Mouse (Mus musculus) regulatory T cell (primary cell): ENCODE data around the gene L3mbtl3.

Experiments used
- in situ Hi-C: fragments of 300-600 bp; cut with MboI, MseI; formaldehyde crosslinking; loops from one replicate; pipeline ENCODE4 v1.15.1; 2025; ENCODE audit warnings: high pct_unique_total_duplicates

L3mbtl3 gene

GRCm38 (mm10) chr10:26337896-26338503 is 37.8 kb downstream of the L3mbtl3 start:
- in situ Hi-C loops: no loop called here

DNA sequence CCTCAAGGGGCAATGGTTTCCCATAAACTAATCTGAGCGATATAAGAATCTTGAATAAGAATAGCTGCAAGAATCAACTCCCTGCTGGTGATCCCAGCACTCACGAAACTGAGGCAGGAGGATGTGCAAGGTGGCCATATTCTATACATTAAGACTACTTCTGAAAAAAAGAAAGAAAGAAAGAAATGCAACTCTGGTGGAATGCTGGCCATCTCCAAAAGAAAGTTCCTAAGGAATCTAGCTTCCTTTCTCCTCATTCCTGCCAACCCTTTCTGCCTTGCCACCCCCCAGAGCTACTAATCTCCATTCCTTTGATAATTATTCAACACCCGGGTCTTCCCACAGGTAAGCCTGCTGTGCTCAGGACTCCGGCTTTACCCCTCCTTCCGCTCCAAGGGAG is 41.8 kb downstream of the L3mbtl3 start:
- in situ Hi-C loops: no loop called here

DNA sequence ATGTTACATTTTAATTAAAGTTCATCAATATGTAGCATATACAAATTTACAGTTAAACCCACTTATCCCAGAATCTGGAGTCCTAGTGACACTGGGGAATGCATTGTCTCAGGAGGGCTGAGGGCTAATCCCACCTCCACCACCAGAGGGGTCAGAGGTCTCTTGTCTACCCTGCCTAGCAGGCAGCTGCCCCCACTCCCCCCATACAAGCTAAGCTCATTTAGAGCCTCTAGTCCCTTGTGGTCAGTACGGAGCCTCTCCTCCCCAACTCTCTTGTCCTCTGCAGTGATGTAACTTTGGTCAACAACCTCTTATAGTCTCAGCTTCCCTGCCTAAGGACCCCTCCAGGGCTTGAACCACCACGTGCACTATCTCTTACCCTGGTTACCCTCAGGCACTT is 43.0 kb downstream of the L3mbtl3 start:
- in situ Hi-C loops: no loop called here

GRCm38 (mm10) chr10:26328843-26329242 is 46.9 kb downstream of the L3mbtl3 start:
- in situ Hi-C loops: no loop called here

DNA sequence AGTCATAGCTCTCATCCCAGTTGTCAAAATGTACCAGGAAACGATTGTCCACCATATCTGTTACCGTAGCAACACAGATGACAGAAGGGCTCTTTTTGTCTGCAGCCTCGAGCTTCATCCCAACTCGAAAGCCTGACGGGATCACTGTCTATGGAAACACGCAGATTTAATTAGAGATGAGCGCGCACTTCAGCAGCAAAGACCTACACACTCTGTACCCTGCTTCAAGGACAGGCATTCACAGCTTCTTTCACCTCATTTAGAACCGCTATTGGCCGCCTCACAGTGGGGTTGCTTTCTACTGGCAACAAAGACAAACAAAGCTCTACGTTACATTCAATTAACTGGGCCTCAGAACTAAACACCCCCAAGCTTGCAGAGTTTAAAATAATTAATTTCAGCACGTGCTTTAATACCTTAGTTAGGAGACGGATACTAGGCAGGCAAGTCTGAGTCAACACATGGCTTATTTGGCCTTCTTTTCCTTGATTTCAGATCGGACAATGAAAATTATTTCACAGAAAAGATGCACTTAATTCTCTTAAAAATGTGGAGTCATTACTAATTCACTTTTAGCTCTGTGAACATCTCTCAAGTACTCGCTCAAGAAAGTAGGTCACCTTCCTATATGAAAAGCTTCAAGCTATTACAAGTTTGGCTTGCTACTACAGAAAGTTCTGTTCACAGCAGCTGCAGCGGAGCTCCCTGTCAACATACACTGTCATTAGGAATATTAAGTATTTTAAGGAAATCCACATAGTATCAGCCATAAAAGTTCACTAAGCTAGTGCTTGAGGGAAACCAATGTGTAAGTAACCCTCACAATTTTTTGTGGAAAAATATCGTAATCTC is 47.9 kb downstream of the L3mbtl3 start:
- in situ Hi-C loops: no loop called here

GRCm38 (mm10) chr10:26327291-26327690 is 48.5 kb downstream of the L3mbtl3 start:
- in situ Hi-C loops: no loop called here

DNA sequence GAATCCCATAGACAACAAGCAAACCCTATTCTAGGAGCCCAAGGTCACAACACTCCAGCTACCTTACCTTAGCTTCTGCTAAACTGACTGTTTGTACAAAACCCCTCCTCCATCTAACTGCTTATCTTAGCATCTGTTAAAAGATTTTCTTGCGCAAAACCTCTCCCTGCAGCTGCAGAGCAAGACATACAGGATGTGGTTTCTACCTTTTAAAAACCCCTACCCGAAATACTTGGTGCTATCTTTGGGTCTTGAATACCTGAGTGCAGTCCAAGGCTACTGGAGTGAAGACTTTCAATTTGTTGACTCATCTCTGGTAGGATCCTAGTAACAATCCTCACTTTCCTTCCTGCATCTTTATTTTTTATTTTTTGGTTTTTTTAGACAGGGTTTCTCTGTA is 50.5 kb downstream of the L3mbtl3 start:
- in situ Hi-C loops: no loop called here

DNA sequence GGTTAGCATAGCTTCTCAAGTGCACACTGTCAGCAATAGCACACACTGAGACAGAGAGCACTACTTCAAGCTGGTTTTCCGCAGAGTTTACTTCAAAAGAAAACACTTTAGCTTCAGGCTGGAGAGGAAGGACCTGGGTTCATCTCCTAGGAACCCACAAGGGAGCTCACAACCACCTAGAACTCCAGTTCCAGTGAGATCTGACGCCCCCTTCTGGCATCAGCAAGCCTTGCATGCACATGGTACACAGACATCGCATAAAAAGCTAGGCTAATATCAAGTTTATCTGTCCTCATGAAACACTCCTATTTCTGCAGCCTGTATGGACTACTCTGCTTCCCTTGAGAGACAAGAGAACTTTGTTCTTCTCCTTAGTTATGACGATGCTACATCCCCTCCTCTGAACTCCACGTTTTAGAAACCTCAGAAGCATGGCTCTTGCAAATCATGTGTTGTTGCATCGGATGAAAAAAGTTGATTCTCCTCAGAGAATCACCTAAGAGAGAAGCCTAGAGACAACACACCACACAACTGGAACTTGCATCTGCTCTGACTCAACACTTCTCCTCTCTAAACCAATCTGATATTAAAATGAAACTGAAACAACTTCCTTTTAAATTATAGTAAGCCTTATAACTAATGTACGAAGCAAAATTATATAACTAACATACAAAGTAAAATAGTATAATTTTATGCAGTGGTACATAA is 53.3 kb downstream of the L3mbtl3 start:
- in situ Hi-C loops: loop anchor here (5.0 kb wide), 1 partner anchor 35 kb away; no protein-coding TSS in a partner anchor

DNA sequence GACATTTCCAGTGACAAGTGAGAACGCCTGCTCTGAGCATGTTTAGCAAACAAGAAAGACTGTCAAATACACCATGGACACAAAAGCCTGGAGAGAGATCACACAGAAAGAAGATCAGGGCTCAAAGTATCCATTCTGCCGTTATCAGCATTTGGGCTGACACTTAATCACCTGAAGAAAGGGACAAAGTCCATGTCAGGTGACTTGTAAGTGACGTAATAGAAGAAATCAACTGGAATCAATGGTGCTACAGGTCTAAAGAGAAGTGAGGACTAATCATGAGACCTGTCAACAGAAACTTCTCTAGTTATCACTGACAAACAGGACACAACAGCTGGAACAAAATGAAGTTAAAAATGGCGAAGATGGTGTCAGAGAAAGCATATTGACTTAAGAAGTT is 55.1 kb downstream of the L3mbtl3 start:
- in situ Hi-C loops: loop anchor here (5.0 kb wide), 1 partner anchor 37 kb away; no protein-coding TSS in a partner anchor

DNA sequence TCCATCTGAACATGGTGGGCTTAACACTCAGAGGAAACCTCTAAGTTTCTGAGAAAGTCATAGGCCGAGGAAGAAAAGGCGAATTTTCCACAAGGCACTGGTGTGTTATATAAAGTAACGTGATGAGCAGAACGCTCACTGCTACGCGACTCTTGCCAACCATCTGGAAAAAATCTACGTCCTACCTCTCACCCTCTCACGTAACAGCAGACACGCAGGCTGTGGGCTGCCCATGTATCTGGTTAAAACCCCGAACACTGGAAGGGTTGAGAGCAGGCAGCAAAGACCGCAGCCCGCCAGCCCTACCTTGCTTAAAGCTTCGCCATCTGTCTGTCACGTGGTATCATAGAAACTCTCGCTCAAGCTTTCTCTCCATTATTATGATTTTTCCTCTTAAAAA is 61.4 kb downstream of the L3mbtl3 start:
- in situ Hi-C loops: no loop called here

GRCm38 (mm10) chr10:26303485-26303884 is 72.3 kb downstream of the L3mbtl3 start:
- in situ Hi-C loops: no loop called here

DNA sequence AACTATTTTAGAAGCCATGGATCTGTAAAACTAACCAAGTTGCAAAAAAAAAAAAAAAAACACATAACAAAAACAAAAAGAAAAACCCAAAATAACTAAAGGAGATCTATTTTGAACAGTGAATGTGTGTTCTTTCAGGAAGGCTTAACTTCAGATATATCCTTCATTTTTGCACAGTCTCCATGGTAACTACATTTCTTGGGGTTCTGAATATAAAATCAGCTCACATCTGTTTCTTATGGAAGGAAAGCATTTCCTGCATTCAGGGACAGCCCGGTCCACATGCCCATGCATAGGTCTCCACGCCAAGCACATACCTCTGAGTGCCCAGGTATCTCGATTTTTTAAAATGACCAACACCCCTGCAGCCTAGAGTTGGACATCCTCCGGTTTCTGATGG is 73.4 kb downstream of the L3mbtl3 start:
- in situ Hi-C loops: no loop called here

DNA sequence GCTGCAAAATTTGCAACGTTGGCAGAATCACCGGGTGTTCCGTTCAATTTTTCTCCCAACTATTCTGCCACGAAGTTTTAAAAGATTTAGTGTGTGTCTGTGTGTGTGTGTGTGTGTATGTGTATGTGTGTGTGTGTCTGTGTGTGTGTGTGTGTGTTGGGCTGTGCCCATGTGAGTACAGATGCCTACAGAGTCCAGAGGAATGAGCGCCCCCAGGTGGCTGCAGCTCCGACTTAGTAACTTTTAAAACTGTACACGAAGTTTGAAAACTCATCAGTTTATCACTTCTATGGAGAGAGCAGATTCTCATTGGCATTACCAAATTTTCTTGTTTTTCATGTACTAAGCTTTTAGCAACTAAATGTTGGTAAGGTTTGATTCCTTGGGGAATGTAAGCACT is 78.1 kb downstream of the L3mbtl3 start:
- in situ Hi-C loops: no loop called here

DNA sequence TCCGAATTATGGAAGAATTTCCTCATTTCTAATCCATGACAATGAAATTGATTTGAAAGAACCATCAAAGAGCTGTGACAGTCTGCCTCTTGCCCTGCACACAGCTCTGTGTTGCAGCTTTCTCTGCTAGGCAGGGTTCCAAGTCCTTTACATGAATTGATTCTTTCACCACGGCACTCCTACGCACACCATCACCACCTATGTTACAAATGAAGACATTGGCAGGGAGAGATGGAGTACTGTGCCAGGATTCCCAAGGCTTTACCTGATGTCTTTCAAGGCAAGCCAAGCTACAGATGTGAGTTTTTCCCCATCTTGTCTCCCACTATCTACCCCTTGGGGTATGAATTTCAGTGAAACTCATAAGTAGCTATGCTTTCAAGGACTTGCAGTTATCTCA is 78.6 kb downstream of the L3mbtl3 start:
- in situ Hi-C loops: no loop called here

DNA sequence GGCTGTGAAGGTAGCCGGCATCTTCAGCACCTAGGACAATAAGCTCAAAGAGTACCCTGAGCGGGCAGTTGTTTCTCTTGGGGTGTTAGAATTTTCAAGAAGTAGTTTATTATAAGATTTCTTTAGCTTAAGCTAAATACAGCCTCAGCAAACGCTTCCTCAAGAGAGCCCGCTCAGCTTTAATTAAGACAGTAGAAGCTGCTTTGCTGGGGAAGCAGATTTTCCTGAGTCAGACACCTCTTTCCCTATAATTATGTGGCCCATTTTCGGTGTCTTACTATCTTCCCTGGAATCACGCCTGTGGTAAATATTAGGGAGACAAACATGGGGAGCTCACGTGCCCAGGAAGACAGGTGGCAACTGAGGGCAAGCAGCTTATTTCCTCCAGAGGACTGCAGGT is 88.6 kb downstream of the L3mbtl3 start:
- in situ Hi-C loops: no loop called here

- in situ Hi-C loops: no loop called here
Measured at GRCm38 (mm10) chr10:26280009-26280408, 95.8 kb downstream of the L3mbtl3 start.

DNA sequence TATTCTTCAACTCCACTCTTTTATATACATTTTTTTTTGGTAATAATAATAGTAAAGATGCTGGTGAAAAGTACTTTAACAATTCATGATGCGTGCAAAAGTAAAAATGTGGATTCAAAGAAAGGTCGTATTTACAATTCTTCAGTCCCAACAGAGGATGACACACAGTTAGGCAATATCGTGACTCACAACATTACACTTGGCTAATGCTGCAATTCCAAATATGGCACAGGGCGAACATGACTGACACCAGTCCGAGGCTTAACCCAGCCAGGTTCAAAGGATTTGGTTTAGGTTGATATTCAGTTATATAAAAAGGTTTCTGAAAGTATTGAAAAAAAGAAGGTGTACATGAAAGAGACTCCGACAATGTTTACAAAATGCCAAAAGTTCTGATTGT is 100.4 kb downstream of the L3mbtl3 start:
- in situ Hi-C loops: no loop called here

- in situ Hi-C loops: no loop called here
Measured at GRCm38 (mm10) chr10:26263744-26264459, 111.9 kb downstream of the L3mbtl3 start.

DNA sequence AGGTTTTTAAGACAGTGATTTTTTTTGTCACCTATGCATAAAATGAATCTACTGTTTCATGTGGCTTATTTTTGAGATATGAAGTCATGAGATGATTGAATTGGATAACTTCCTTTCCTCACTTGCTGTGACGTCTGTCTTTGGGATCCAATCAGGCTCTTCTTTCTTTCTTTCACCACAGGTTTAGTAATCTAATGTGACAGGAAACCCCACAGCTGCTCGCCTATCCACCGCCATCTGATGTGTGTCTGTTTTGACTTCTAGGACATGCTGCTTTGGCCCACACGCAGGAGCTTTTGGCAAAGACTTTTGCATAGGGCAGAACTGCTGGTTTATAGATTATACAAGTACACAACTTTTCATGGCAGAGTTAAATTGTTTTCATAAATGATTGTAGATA is 115.9 kb downstream of the L3mbtl3 start:
- in situ Hi-C loops: no loop called here

DNA sequence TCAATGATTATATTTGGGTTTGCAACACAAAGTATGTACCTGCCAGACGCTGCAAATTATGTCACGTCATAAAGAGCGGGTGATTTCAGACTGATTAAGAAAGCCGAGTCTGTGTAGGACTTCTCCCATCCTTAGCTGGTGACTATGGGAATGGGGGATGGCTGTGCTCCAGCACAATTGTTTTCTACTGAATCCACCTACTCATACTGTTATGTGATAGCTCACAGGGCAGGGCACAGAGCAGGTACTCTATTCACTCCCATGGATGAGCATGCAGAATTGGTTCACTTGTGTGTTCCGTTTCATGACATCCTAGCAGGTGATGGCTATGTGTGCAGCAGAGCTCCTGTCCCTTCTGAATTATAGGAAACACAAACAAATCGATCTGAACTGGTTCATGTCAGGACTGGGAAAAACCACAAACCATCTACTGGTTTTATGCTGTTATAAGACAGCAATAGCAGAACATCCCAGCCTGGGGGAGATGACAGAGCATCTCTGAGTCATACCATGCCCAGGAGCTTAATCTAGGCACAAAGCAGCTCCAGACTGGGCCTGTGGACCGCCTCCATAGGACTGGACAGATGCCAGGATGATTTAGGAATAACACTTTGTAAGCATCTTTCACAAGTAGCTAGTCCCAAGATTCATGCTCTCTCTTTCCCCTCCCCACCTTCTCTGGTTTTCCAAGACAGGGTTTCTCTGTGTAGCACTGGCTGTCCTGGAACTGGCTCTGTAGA is 126.2 kb downstream of the L3mbtl3 start:
- in situ Hi-C loops: no loop called here

GRCm38 (mm10) chr10:26244466-26244865 is 131.3 kb downstream of the L3mbtl3 start:
- in situ Hi-C loops: no loop called here
